Mouse (Mus musculus) liver, postnatal 0 days (tissue): ENCODE measurements around the gene Endog. TPM values are rescaled to one million over a fixed set of nuclear protein-coding genes. Genes with fewer than 3 reads are reported as not detected.
A peak's percentile ranks its signal among the peaks of the same experiment; 100 is the strongest.

ENCODE experiments used
- ATAC-seq: fragments of 200-750 bp; cut with Nextera tagmentation; 2 replicates; pipeline ENCODE4 v1.8.0; 2017; ENCODE audit warnings: mild to moderate bottlenecking, moderate library complexity
- DNase-seq: peaks from one replicate; pipeline ENCODE4 v3.0.0-alpha.2; 2016
- H3K27ac ChIP-seq: fragments of 300-500 bp; sonication (generic); 2 replicates; pipeline ENCODE4 v1.5.1; 2014; ENCODE audit warnings: antibody characterized with exemption, moderate library complexity, mild to moderate bottlenecking, low read depth
- H3K27me3 ChIP-seq: fragments of 300-500 bp; sonication (generic); 2 replicates; pipeline ENCODE4 v1.6.1; 2014; ENCODE audit warnings: low read length, control low read depth, mixed read lengths; ENCODE audit not compliant: insufficient read depth
- H3K36me3 ChIP-seq: fragments of 300-500 bp; sonication (generic); replicated peaks from 2 replicates; pipeline ENCODE4 v1.6.1; 2014; ENCODE audit warnings: mild to moderate bottlenecking, control low read depth, low read length, moderate library complexity, mixed read lengths; ENCODE audit not compliant: insufficient read depth
- H3K4me1 ChIP-seq: fragments of 300-500 bp; sonication (generic); 2 replicates; pipeline ENCODE4 v1.6.1; 2014; ENCODE audit warnings: antibody characterized with exemption, mild to moderate bottlenecking, control low read depth; ENCODE audit not compliant: insufficient read depth
- H3K4me2 ChIP-seq: fragments of 300-500 bp; sonication (generic); 2 replicates; pipeline ENCODE4 v1.6.1; 2014; ENCODE audit warnings: low read depth, mild to moderate bottlenecking, low read length, moderate library complexity, mixed read lengths
- H3K4me3 ChIP-seq: fragments of 300-500 bp; sonication (generic); 2 replicates; pipeline ENCODE4 v1.5.1; 2014; ENCODE audit warnings: low read depth, low read length
- H3K9ac ChIP-seq: fragments of 300-500 bp; sonication (generic); replicated peaks from 2 replicates; pipeline ENCODE4 v1.6.1; 2014; ENCODE audit warnings: mild to moderate bottlenecking, moderate library complexity
- H3K9me3 ChIP-seq: fragments of 300-500 bp; sonication (generic); 2 replicates; pipeline ENCODE4 v1.6.1; 2016; ENCODE audit warnings: mild to moderate bottlenecking, control low read depth, low read length, mixed read lengths
- CTCF ChIP-seq: sonication (generic); IDR thresholded peaks from 2 replicates; pipeline ENCODE4 v1.5.1; 2016; ENCODE audit warnings: antibody characterized with exemption, low read depth
- EP300 ChIP-seq: IDR thresholded peaks from 2 replicates; pipeline ENCODE4 v1.6.1; 2016; ENCODE audit warnings: antibody characterized with exemption, low read depth, mild to moderate bottlenecking
- WGBS: fragments of 180-500 bp; shearing (Covaris S2); extraction: QIAGEN DNeasy Blood & Tissue Kit; methylation state at CpG from one replicate; pipeline ENCODE4 v1.1.7; 2014; ENCODE audit not compliant: insufficient replicate concordance; 5-methylcytosine and 5-hydroxymethylcytosine counted together
- polyA plus RNA-seq: library from polyadenylated mRNA; unstranded; fragments of >200 nt; fragmentation: Nextera tagmentation; extraction: Ambion mirVana; gene quantifications from 2 replicates; pipeline ENCODE4 v1.2.1, GENCODE M21; 2015

The Endog gene
- polyA plus RNA-seq, 1 experiment from 2014 or later, result 51.2 TPM

DNA sequence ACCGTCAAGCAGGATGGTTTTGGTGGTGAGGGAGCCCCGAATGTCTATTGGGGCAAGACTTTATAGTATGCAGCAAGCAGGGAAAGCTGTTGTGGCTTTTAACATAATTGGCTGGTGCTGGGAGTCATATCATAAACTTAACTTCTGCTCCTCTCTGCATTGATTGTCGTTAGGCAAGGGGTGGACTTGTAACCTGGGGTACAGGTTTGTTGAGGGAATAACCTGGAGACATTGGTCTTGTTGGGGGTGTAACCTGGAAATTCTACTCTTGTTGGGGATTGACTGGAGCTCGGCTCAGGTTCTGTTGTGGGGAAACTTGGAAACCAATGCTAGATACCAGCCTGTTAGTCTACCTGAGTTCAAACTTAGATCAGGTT, 40.9 kb downstream of the Endog start:
- TF ChIP-seq CTCF (no peak), EP300 (no peak)
- DNase-seq (no peak), ATAC-seq (peak; percentile 56; the same call in 1 of the 2 replicates)
- H3K4me1 ChIP-seq, result peaks cover 14% of the 10 kb centered on the region
- no peaks in the 10 kb centered on the region for H3K9me3 ChIP-seq
- WGBS, result 42% methylated on average over 4 of the region's 4 CpGs
- H3K27me3 ChIP-seq, result no peaks in the 10 kb centered on the region
- no peaks in the 10 kb centered on the region for H3K36me3 ChIP-seq
- no peak overlapping the region for H3K9ac ChIP-seq
- no peak overlapping the region for H3K4me3 ChIP-seq
- H3K4me2 ChIP-seq, result no peak overlapping the region
- peak overlapping the region; percentile 85 for H3K27ac ChIP-seq

DNA sequence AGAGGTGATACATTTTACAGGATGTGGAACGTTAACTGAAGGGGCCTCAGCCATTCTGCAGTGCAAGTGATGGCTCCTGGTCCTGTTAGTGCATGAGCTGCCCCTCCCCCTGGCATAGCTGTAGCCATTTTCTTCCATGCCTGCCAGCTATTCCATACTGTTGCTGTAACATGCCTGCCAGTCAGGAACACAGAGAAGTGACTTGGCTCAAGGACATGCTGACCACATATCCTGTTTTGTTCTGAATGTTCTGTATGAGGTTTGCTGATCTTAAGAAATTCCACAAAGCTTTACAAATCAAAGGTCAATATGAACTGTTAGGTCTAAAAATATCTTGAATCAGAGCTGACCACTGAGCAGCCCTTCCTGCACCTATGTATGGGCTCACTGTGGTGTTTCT, 41.7 kb downstream of the Endog start:
- H3K9ac ChIP-seq, result no peak overlapping the region
- H3K4me3 ChIP-seq, result no peak overlapping the region
- WGBS, result 65% methylated on average over 1 of the region's 1 CpGs
- no peaks in the 10 kb centered on the region for H3K27me3 ChIP-seq
- DNase-seq, result no peak
- no peak overlapping the region for H3K4me2 ChIP-seq
- ATAC-seq, result peak; percentile 60
- H3K4me1 ChIP-seq, result peaks cover 14% of the 10 kb centered on the region
- H3K9me3 ChIP-seq, result no peaks in the 10 kb centered on the region
- H3K36me3 ChIP-seq, result no peaks in the 10 kb centered on the region
- no peak for TF ChIP-seq CTCF
- TF ChIP-seq EP300, result peak; percentile 28; the same call in 1 of the 2 replicates
- H3K27ac ChIP-seq, result peak overlapping the region; percentile 85

DNA sequence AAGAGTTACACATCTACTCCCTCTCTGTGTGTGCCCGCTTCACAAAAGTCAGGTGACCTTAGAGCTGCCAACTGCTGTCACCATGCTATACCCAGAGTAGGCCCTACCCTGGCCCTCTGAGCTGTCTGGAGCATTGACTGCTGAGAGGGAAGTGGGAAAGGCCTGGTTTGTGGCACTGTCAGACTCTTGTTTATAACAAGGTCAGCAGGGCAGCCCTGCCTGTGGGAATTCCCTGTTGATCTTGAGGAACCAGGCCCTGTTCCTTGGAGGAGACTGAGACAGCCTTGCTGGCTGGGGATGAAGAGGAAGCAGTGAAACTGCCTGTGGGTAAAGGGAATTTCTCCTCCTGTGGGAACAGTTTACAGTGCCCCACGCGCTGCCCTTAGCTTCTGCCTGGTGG, 43.5 kb downstream of the Endog start:
- peaks cover 14% of the 10 kb centered on the region for H3K4me1 ChIP-seq
- TF ChIP-seq EP300 (no peak), CTCF (no peak)
- no peaks in the 10 kb centered on the region for H3K9me3 ChIP-seq
- H3K4me3 ChIP-seq, result no peak overlapping the region
- no peak overlapping the region for H3K4me2 ChIP-seq
- no peak for DNase-seq
- no peak for ATAC-seq
- H3K27ac ChIP-seq, result peak overlapping the region; percentile 72
- H3K36me3 ChIP-seq, result no peaks in the 10 kb centered on the region
- 83% methylated on average over 3 of the region's 3 CpGs for WGBS
- no peaks in the 10 kb centered on the region for H3K27me3 ChIP-seq
- H3K9ac ChIP-seq, result no peak overlapping the region

DNA sequence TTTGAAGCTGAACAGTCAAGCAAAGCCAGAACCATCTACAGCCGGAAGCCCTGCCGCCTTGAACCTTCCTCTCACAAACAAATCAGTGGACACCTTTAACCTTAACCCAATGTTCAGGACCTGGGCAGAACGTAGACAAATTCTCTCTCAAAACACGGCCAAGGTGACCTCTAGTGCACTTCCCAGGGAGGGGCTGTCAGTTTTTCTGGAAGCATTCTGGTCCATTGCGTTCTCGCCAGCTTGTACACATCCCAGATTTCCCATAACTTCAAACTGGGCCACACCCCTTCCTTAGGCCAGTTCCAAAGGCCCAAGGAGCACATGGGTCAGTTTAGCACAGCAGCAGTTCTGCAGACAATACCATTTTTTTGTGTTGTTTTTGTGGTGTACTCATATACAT, 44.2 kb downstream of the Endog start:
- Histone ChIP-seq H3K36me3 (no peaks in the 10 kb centered on the region), H3K9me3 (no peaks in the 10 kb centered on the region), H3K27ac (peak overlapping the region; percentile 72), H3K27me3 (no peaks in the 10 kb centered on the region), H3K9ac (no peak overlapping the region), H3K4me2 (no peak overlapping the region), H3K4me1 (peaks cover 14% of the 10 kb centered on the region), H3K4me3 (no peak overlapping the region)
- no peak for TF ChIP-seq CTCF
- TF ChIP-seq EP300, result no peak; the same call in 1 of the 2 replicates
- no peak for DNase-seq
- ATAC-seq, result peak; percentile 18
- 68% methylated on average over 6 of the region's 6 CpGs for WGBS

DNA sequence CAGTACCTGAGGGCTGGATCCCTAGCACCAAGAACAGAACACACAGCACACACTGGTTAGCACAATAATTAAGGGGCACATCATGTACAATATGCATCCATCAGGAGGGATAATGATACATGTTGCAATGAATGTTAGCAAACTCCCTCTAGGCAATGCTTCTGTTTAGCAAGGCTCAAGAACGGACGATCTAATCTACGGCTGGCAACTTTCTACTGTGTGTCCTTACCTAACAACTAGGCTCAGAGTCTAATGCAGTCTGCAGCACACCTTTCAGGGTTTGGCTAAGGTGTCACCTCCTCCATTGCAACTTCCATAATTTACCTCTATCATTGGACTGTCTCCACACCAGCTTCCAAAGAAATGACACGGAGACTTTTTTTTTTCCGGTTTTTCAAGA, 45.0 kb downstream of the Endog start:
- H3K9ac ChIP-seq, result no peak overlapping the region
- H3K4me3 ChIP-seq, result no peak overlapping the region
- ATAC-seq, result no peak
- H3K27ac ChIP-seq, result no peak overlapping the region
- H3K4me1 ChIP-seq, result peaks cover 14% of the 10 kb centered on the region
- no peaks in the 10 kb centered on the region for H3K27me3 ChIP-seq
- H3K4me2 ChIP-seq, result no peak overlapping the region
- WGBS, result 87% methylated on average over 5 of the region's 5 CpGs
- no peak for DNase-seq
- no peaks in the 10 kb centered on the region for H3K9me3 ChIP-seq
- H3K36me3 ChIP-seq, result no peaks in the 10 kb centered on the region
- no peak for TF ChIP-seq EP300
- no peak for TF ChIP-seq CTCF

Other genes with a start within 250 kb of the Endog start
- gene Gle1, start 236.1 kb upstream of the Endog start, polyA plus RNA-seq, result 13.4 and 14.7 TPM in 2 replicates
- 14.9 and 17.2 TPM in 2 replicates for gene Sptan1, start 205.9 kb upstream of the Endog start, polyA plus RNA-seq
- gene Wdr34, start 122.6 kb upstream of the Endog start, polyA plus RNA-seq, result 5.8 and 6.6 TPM in 2 replicates
- 115 and 116 TPM in 2 replicates for gene Set, start 114.1 kb upstream of the Endog start, polyA plus RNA-seq
- gene Pkn3, start 93.8 kb upstream of the Endog start, polyA plus RNA-seq, result 0.75 and 1.0 TPM in 2 replicates
- 25.1 and 27.0 TPM in 2 replicates for gene Zdhhc12, start 77.8 kb upstream of the Endog start, polyA plus RNA-seq
- gene Zer1, start 46.9 kb upstream of the Endog start, polyA plus RNA-seq, result 1.6 and 1.8 TPM in 2 replicates
- 1.8 and 2.0 TPM in 2 replicates for gene Tbc1d13, start 37.7 kb upstream of the Endog start, polyA plus RNA-seq
- 12.8 and 13.7 TPM in 2 replicates for gene Spout1, start 7.0 kb downstream of the Endog start, polyA plus RNA-seq
- 32.2 and 32.3 TPM in 2 replicates for gene Kyat1, start 34.4 kb downstream of the Endog start, polyA plus RNA-seq
- 18.6 and 20.3 TPM in 2 replicates for gene Lrrc8a, start 66.2 kb downstream of the Endog start, polyA plus RNA-seq
- 0.14 and 0.18 TPM in 2 replicates for gene Gm28035, start 69.1 kb downstream of the Endog start, polyA plus RNA-seq
- 19.3 and 23.2 TPM in 2 replicates for gene Phyhd1, start 94.7 kb downstream of the Endog start, polyA plus RNA-seq
- gene Gm28038, start 109.5 kb downstream of the Endog start, polyA plus RNA-seq, result not detected in 2 replicates
- gene Dolk, start 114.8 kb downstream of the Endog start, polyA plus RNA-seq, result 14.0 and 14.1 TPM in 2 replicates
- 6.2 and 7.5 TPM in 2 replicates for gene Nup188, start 114.9 kb downstream of the Endog start, polyA plus RNA-seq
- gene Sh3glb2, start 187.8 kb downstream of the Endog start, polyA plus RNA-seq, result 13.9 and 14.4 TPM in 2 replicates
- gene Miga2, start 192.7 kb downstream of the Endog start, polyA plus RNA-seq, result 7.6 and 8.2 TPM in 2 replicates
- gene Dolpp1, start 220.8 kb downstream of the Endog start, polyA plus RNA-seq, result 12.0 and 12.2 TPM in 2 replicates
- gene Crat, start 244.3 kb downstream of the Endog start, polyA plus RNA-seq, result 57.5 and 64.3 TPM in 2 replicates
- gene Ptpa, start 244.5 kb downstream of the Endog start, polyA plus RNA-seq, result 65.6 and 76.8 TPM in 2 replicates